Mouse (Mus musculus): ENCODE measurements around the gene Numbl. TPM values are rescaled to one million over a fixed set of nuclear protein-coding genes. Genes with fewer than 3 reads are reported as not detected.

Gene Numbl
- 2.4 TPM for total RNA-seq (2023)

DNA sequence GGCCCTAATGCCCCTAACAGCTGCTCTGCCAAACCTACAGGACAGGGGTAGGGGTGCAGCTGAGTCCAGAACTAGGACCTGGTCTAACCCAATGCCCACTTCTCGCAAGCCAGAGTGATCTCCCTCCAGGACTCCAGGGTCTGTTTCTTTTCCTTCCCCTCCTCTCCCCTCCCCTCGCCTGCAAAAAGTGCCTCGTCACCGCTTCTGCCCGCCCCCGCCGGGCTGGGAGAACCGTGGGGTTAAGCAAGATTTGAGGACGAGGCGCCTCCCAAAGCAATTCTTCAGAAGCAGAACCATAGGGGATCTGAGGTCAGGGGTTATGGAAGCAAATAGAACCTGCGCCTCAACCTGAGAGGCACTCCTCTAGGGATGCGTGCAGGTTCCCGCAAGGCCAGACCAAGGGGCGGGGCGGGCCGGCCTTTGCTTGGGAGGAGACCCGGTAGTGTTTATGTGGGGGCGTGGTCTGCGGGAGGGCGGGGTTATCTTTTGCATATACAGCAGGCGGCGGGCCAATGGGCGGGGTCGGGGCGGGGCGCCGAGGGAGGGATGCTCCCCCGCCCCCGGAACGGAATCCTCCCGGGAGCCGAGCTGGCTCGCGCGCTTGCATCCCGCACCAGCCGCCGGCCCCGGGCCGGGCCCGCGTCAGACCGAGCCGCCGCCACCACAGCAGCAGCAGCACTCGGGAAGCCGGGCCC, at the start of gene Numbl:
Gene Numbl, plus strand, starts transcription at position 229 of the 695 bp plus-strand sequence.

DNA sequence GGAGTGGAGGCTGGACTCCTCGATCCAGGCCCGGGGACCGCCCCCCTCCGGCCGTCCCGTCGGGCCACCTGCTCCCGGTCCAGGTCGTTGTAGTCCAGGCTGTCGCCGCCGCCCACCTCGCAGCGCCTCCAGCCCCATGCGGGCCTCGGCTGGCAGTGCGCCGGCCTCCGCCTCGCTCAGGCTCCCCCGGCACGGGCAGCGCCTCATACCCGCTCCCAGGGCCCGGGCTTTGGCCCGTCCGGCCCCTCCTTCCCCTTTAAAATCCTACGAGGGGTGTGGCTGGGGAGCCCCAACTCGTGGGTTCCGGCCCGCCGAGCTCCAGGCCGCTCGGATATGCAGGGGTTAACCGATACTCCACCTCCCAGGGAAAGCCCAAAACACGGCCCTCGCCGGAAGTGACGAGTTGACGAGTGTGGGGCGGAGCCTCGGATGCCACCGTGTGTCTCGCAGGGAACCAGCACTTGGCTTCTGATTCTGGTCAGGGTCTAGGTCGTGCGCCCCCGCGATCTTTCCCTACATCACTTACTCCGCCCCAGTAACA, 29.9 kb upstream of the Numbl start, which contains the start of gene Itpkc:
Gene Itpkc, minus strand, starts transcription at position 381 of the 541 bp plus-strand sequence.

DNA sequence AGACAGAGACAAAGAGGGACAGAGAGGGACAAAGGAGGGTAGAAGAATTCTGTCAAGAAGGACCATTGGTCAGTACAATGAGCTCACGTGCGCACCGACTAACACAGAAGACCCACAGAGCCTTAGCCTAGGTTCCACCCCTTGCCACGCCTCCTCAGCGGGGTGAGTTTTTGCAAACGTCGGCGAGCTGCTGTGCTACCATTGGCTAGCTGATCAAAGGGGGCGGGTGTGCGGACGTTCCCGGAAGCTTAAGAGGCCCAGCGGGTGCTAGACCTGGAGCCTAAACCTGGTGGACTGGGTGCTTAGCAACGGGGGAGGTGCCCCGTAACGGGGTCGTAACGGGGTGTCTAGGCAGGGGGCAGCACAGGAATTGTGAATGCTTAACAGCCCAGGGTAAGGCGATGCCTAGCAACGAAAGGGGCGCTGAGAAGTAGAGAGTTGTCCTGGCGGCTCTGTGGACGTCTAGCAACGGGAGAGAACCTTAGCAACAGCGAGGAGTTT, 25.4 kb upstream of the Numbl start, which contains the start of gene Coq8b:
Gene Coq8b, plus strand, starts transcription at position 243 of the 501 bp plus-strand sequence.

Other genes with a start within 250 kb of the Numbl start
- gene Cyp2a12, start 229.4 kb upstream of the Numbl start, total RNA-seq (2023): not detected
- gene Cyp2f2, start 138.5 kb upstream of the Numbl start, total RNA-seq (2023): not detected
- gene Cyp2t4, start 104.7 kb upstream of the Numbl start, total RNA-seq (2023): not detected
- gene Egln2, start 91.6 kb upstream of the Numbl start, total RNA-seq (2023): 91.9 TPM
- gene Rab4b, start 79.5 kb upstream of the Numbl start, total RNA-seq (2023): 101 TPM
- not detected for gene Gm21983, start 77.3 kb upstream of the Numbl start, total RNA-seq (2023)
- 1.5 TPM for gene Mia, start 77.3 kb upstream of the Numbl start, total RNA-seq (2023)
- 14.4 TPM for gene BC024978, start 62.7 kb upstream of the Numbl start, total RNA-seq (2023)
- gene Snrpa, start 62.2 kb upstream of the Numbl start, total RNA-seq (2023): 70.7 TPM
- gene Itpkc, start 29.8 kb upstream of the Numbl start, total RNA-seq (2023): 15.0 TPM
- gene Coq8b, start 25.4 kb upstream of the Numbl start, total RNA-seq (2023): 18.0 TPM
- gene Ltbp4, start 79.3 kb downstream of the Numbl start, total RNA-seq (2023): 8.7 TPM
- 70.0 TPM for gene Shkbp1, start 97.6 kb downstream of the Numbl start, total RNA-seq (2023)
- 5.5 TPM for gene Gm20479, start 99.0 kb downstream of the Numbl start, total RNA-seq (2023)
- gene Sptbn4, start 189.3 kb downstream of the Numbl start, total RNA-seq (2023): not detected
- gene Blvrb, start 189.5 kb downstream of the Numbl start, total RNA-seq (2023): 14.0 TPM
- gene Sertad3, start 215.3 kb downstream of the Numbl start, total RNA-seq (2023): 12.6 TPM
- gene Sertad1, start 228.5 kb downstream of the Numbl start, total RNA-seq (2023): 53.7 TPM
- gene Prx, start 240.9 kb downstream of the Numbl start, total RNA-seq (2023): 1.9 TPM

Measured in CD4-positive naive resting alpha-beta T cell, adult 57 days (primary cell).